Mouse (Mus musculus): Measurements from ENCODE around the gene Wfdc3. TPM values are rescaled to one million over a fixed set of nuclear protein-coding genes. Genes with fewer than 3 reads are reported as not detected.

Wfdc3 gene
- polyA plus RNA-seq, 1 experiment: 0.41 TPM

DNA sequence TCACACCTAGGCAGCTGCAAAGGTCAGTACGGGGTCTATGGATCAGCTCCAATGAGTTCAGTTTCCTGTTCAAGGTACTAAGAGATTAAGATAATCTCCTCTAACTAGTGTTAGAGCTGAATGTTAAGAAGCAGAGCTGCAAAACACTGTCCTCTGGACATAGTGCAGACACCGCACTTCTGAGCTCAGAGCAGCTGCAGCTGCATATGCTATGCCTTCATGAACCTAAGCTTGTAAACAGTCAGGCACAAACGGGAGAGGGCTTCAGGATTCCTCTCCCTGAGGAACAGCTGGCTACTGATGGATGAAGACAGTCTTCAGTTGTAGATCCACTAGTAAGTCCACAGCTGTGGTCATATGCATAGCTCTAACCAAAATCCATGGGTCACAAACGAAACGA lies 44.8 kb downstream of the Wfdc3 start:
- TF ChIP-seq MYOG (IDR thresholded peaks at IDR 0.05; ENCODE audit: control insufficient read depth in 1 of 3, insufficient read depth in 1 of 3, insufficient read length in 2 of 3, low read depth in 2 of 3): no peak
- no peak for TF ChIP-seq MAX (IDR thresholded peaks at IDR 0.05; ENCODE audit: low read depth)
- no peak for TF ChIP-seq SRF (IDR thresholded peaks at IDR 0.05; ENCODE audit: control insufficient read depth, insufficient read length, low read depth)
- no peak for TF ChIP-seq USF1 (IDR thresholded peaks at IDR 0.05; ENCODE audit: low read depth)
- Histone ChIP-seq H3K27me3 (ENCODE audit: control insufficient read depth, insufficient read depth, insufficient read length) (peaks cover 18% of the 10 kb centered on the region), H3K36me3 (ENCODE audit: control insufficient read depth, insufficient read depth) (no peaks in the 10 kb centered on the region), H3K4me3 (no peak overlapping the region), H3K4me2 (ENCODE audit: low read depth) (no peak overlapping the region), H3ac (ENCODE audit: control insufficient read depth, insufficient read length) (no peak overlapping the region), H3K79me2 (ENCODE audit: control insufficient read depth, insufficient read depth) (no peaks in the 10 kb centered on the region)

DNA sequence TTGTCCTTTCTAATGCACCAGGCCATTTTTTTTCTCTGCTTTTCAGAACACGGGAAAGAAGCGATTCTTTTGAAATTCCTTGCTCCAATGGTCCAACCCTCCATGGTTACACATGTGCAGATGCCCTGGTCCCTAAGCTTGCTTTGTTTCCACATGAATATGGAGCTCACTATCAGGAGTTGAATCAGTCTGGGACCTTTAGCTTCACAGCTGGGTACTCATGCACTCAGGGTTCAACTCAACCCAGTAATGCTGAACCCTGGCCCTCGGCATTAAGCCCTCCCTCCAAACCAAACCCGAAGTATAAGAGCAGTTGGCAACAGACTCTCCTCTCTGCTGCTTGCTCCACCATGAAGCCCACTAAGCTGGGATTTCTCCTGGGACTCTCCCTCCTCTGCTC lies 47.5 kb downstream of the Wfdc3 start, which contains the start of gene Spint4:
TSS of gene Spint4 (plus strand) at position 301 of the 400 bp plus-strand sequence.
- Histone ChIP-seq H3K36me3 (ENCODE audit: control insufficient read depth, insufficient read depth) (no peaks in the 10 kb centered on the region), H3K79me2 (ENCODE audit: control insufficient read depth, insufficient read depth) (no peaks in the 10 kb centered on the region), H3K4me3 (no peak within 1 kb of the TSS), H3ac (ENCODE audit: control insufficient read depth, insufficient read length) (no peak within 1 kb of the TSS), H3K4me2 (ENCODE audit: low read depth) (no peak within 1 kb of the TSS), H3K27me3 (ENCODE audit: control insufficient read depth, insufficient read depth, insufficient read length) (peaks cover 24% of the 10 kb centered on the region)
- TF ChIP-seq TCF12 (IDR thresholded peaks at IDR 0.05; ENCODE audit: insufficient read depth, poor library complexity, severe bottlenecking): no peak
- no peak for TF ChIP-seq POLR2A (IDR thresholded peaks at IDR 0.05; ENCODE audit: insufficient read length, low read depth)
- TF ChIP-seq POLR2AphosphoS2 (IDR thresholded peaks at IDR 0.05; ENCODE audit: insufficient read length, low read depth): no peak
- TF ChIP-seq E2F4 (IDR thresholded peaks at IDR 0.05; ENCODE audit: insufficient read depth): no peak
- TF ChIP-seq SRF (IDR thresholded peaks at IDR 0.05; ENCODE audit: control insufficient read depth, insufficient read length, low read depth): no peak
- no peak for TF ChIP-seq CEBPB (IDR thresholded peaks at IDR 0.05; ENCODE audit: insufficient read depth, poor library complexity, severe bottlenecking)
- no peak for TF ChIP-seq MYOG (IDR thresholded peaks at IDR 0.05; ENCODE audit: control insufficient read depth in 1 of 3, insufficient read depth in 1 of 3, insufficient read length in 2 of 3, low read depth in 2 of 3)
- no peak for TF ChIP-seq MAX (IDR thresholded peaks at IDR 0.05; ENCODE audit: low read depth)
- TF ChIP-seq MYOD1 (IDR thresholded peaks at IDR 0.05; ENCODE audit: control insufficient read depth in 1 of 3, insufficient read length in 2 of 3, low read depth in 2 of 3): no peak
- no peak for TF ChIP-seq USF1 (IDR thresholded peaks at IDR 0.05; ENCODE audit: low read depth)
- TF ChIP-seq REST (IDR thresholded peaks at IDR 0.05; ENCODE audit: insufficient read depth, insufficient read length): no peak
- TF ChIP-seq TCF3 (IDR thresholded peaks at IDR 0.05; ENCODE audit: insufficient read length, low read depth): no peak

DNA sequence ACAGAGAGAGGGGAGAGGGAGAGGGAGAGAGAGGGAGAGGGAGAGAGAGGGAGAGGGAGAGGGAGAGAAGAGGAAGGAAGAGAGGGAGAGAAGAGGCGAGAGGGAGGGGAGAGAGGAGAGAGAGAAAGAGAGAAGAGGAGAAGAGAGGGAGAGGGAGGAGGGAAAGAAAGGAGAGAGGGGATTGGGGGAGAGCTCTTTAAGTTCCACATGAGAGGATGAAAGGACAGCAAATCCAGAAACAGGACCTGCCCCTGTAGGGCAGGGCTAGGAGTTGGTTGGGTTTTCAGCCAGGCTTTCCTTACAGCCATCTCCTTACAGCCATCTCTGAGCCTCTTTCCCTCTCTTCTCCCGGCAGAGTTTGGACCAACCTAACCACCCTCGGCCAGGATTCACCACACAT lies 60.9 kb downstream of the Wfdc3 start, which contains the start of gene Wfdc13:
TSS of gene Wfdc13 (plus strand) at position 301 of the 400 bp plus-strand sequence.
- H3K4me3 ChIP-seq: no peak within 1 kb of the TSS
- H3ac ChIP-seq (ENCODE audit: control insufficient read depth, insufficient read length): no peak within 1 kb of the TSS
- H3K4me2 ChIP-seq (ENCODE audit: low read depth): no peak within 1 kb of the TSS
- TF ChIP-seq TCF12 (IDR thresholded peaks at IDR 0.05; ENCODE audit: insufficient read depth, poor library complexity, severe bottlenecking) (no peak), SRF (IDR thresholded peaks at IDR 0.05; ENCODE audit: control insufficient read depth, insufficient read length, low read depth) (no peak), TCF3 (IDR thresholded peaks at IDR 0.05; ENCODE audit: insufficient read length, low read depth) (no peak), MAX (IDR thresholded peaks at IDR 0.05; ENCODE audit: low read depth) (no peak), E2F4 (IDR thresholded peaks at IDR 0.05; ENCODE audit: insufficient read depth) (no peak), MYOD1 (IDR thresholded peaks at IDR 0.05; ENCODE audit: control insufficient read depth in 1 of 3, insufficient read length in 2 of 3, low read depth in 2 of 3) (no peak), POLR2AphosphoS2 (IDR thresholded peaks at IDR 0.05; ENCODE audit: insufficient read length, low read depth) (no peak), CEBPB (IDR thresholded peaks at IDR 0.05; ENCODE audit: insufficient read depth, poor library complexity, severe bottlenecking) (no peak), REST (IDR thresholded peaks at IDR 0.05; ENCODE audit: insufficient read depth, insufficient read length) (no peak), USF1 (IDR thresholded peaks at IDR 0.05; ENCODE audit: low read depth) (no peak), MYOG (IDR thresholded peaks at IDR 0.05; ENCODE audit: control insufficient read depth in 1 of 3, insufficient read depth in 1 of 3, insufficient read length in 2 of 3, low read depth in 2 of 3) (no peak), POLR2A (IDR thresholded peaks at IDR 0.05; ENCODE audit: insufficient read length, low read depth) (no peak)
- H3K79me2 ChIP-seq (ENCODE audit: control insufficient read depth, insufficient read depth): no peaks in the 10 kb centered on the region
- no peaks in the 10 kb centered on the region for H3K36me3 ChIP-seq (ENCODE audit: control insufficient read depth, insufficient read depth)
- H3K27me3 ChIP-seq (ENCODE audit: control insufficient read depth, insufficient read depth, insufficient read length): peaks cover 44% of the 10 kb centered on the region

Other genes with a start within 250 kb of the Wfdc3 start
- gene Pigt, start 248.4 kb downstream of the Wfdc3 start, polyA plus RNA-seq (2012; fragmentation: generic; extraction: Trizol): 79.2 TPM
- gene Wfdc2, start 183.5 kb downstream of the Wfdc3 start, polyA plus RNA-seq (2012; fragmentation: generic; extraction: Trizol): not detected
- not detected for gene Spint3, start 172.5 kb downstream of the Wfdc3 start, polyA plus RNA-seq (2012; fragmentation: generic; extraction: Trizol)
- gene Wfdc6a, start 160.5 kb downstream of the Wfdc3 start, polyA plus RNA-seq (2012; fragmentation: generic; extraction: Trizol): not detected
- gene Eppin, start 152.3 kb downstream of the Wfdc3 start, polyA plus RNA-seq (2012; fragmentation: generic; extraction: Trizol): not detected
- gene Wfdc6b, start 132.4 kb downstream of the Wfdc3 start, polyA plus RNA-seq (2012; fragmentation: generic; extraction: Trizol): not detected
- not detected for gene Wfdc8, start 132.3 kb downstream of the Wfdc3 start, polyA plus RNA-seq (2012; fragmentation: generic; extraction: Trizol)
- gene Wfdc16, start 107.1 kb downstream of the Wfdc3 start, polyA plus RNA-seq (2012; fragmentation: generic; extraction: Trizol): not detected
- not detected for gene Wfdc10, start 89.9 kb downstream of the Wfdc3 start, polyA plus RNA-seq (2012; fragmentation: generic; extraction: Trizol)
- not detected for gene Wfdc9, start 89.3 kb downstream of the Wfdc3 start, polyA plus RNA-seq (2012; fragmentation: generic; extraction: Trizol)
- not detected for gene Wfdc11, start 71.8 kb downstream of the Wfdc3 start, polyA plus RNA-seq (2012; fragmentation: generic; extraction: Trizol)
- 0.04 TPM for gene Wfdc13, start 60.8 kb downstream of the Wfdc3 start, polyA plus RNA-seq (2012; fragmentation: generic; extraction: Trizol)
- not detected for gene Spint4, start 47.4 kb downstream of the Wfdc3 start, polyA plus RNA-seq (2012; fragmentation: generic; extraction: Trizol)
- gene Spint5, start 30.6 kb downstream of the Wfdc3 start, polyA plus RNA-seq (2012; fragmentation: generic; extraction: Trizol): not detected
- 63.0 TPM for gene Dnttip1, start 52 bp upstream of the Wfdc3 start, polyA plus RNA-seq (2012; fragmentation: generic; extraction: Trizol)
- 103 TPM for gene Ube2c, start 24.0 kb upstream of the Wfdc3 start, polyA plus RNA-seq (2012; fragmentation: generic; extraction: Trizol)
- 3,985 TPM for gene Tnnc2, start 34.0 kb upstream of the Wfdc3 start, polyA plus RNA-seq (2012; fragmentation: generic; extraction: Trizol)
- 29.5 TPM for gene Snx21, start 39.9 kb upstream of the Wfdc3 start, polyA plus RNA-seq (2012; fragmentation: generic; extraction: Trizol)
- gene Acot8, start 59.0 kb upstream of the Wfdc3 start, polyA plus RNA-seq (2012; fragmentation: generic; extraction: Trizol): 24.5 TPM
- 3.3 TPM for gene Zswim3, start 59.2 kb upstream of the Wfdc3 start, polyA plus RNA-seq (2012; fragmentation: generic; extraction: Trizol)
- gene Zswim1, start 76.8 kb upstream of the Wfdc3 start, polyA plus RNA-seq (2012; fragmentation: generic; extraction: Trizol): 13.3 TPM
- 0.40 TPM for gene Spata25, start 82.6 kb upstream of the Wfdc3 start, polyA plus RNA-seq (2012; fragmentation: generic; extraction: Trizol)
- gene Ctsa, start 86.9 kb upstream of the Wfdc3 start, polyA plus RNA-seq (2012; fragmentation: generic; extraction: Trizol): 202 TPM
- 23.5 TPM for gene Neurl2, start 87.5 kb upstream of the Wfdc3 start, polyA plus RNA-seq (2012; fragmentation: generic; extraction: Trizol)
- 117 TPM for gene Pltp, start 111.8 kb upstream of the Wfdc3 start, polyA plus RNA-seq (2012; fragmentation: generic; extraction: Trizol)
- gene Pcif1, start 133.4 kb upstream of the Wfdc3 start, polyA plus RNA-seq (2012; fragmentation: generic; extraction: Trizol): 43.2 TPM
- gene Zfp335, start 165.8 kb upstream of the Wfdc3 start, polyA plus RNA-seq (2012; fragmentation: generic; extraction: Trizol): 11.1 TPM
- 1.7 TPM for gene Mmp9, start 194.8 kb upstream of the Wfdc3 start, polyA plus RNA-seq (2012; fragmentation: generic; extraction: Trizol)
- 0.52 TPM for gene Slc12a5, start 214.9 kb upstream of the Wfdc3 start, polyA plus RNA-seq (2012; fragmentation: generic; extraction: Trizol)